Mouse (Mus musculus) adrenal gland, adult 2 months (tissue): ENCODE measurements around the gene Cdc25a. TPM values are rescaled to one million over a fixed set of nuclear protein-coding genes. Genes with fewer than 3 reads are reported as not detected.

Source experiments
- DNase-seq: peaks from one replicate; pipeline ENCODE4 v3.0.0; 2021
- long read RNA-seq: library from polyadenylated mRNA; stranded (forward); transcript quantifications from one replicate; pipeline ENCODE4 v2.0.0, GENCODE M21; 2021
- polyA plus RNA-seq: library from polyadenylated mRNA; depleted of rRNA; stranded (reverse); fragments of >200 nt; gene quantifications from 2 replicates; pipeline ENCODE4 v1.2.3, GENCODE M21; 2012; rRNA removed
- total RNA-seq, 2 experiments: library from RNA; stranded (reverse); gene quantifications; 2 replicates each; pipeline ENCODE4 v1.2.3; 2021

Gene Cdc25a
- total RNA-seq (10 to 100 TPM; 11.4 to 13.3 TPM), polyA plus RNA-seq (4.3 TPM in 2 replicates)
- long read RNA-seq, transcript Cdc25a-201 (15 exons, 3,632 nt): major isoform, 11 of 13 reads
- long read RNA-seq, partial matches to known transcripts: 1 of 13 reads
- long read RNA-seq, other reads (novel, unspliced or antisense): 1 of 13 reads

DNA sequence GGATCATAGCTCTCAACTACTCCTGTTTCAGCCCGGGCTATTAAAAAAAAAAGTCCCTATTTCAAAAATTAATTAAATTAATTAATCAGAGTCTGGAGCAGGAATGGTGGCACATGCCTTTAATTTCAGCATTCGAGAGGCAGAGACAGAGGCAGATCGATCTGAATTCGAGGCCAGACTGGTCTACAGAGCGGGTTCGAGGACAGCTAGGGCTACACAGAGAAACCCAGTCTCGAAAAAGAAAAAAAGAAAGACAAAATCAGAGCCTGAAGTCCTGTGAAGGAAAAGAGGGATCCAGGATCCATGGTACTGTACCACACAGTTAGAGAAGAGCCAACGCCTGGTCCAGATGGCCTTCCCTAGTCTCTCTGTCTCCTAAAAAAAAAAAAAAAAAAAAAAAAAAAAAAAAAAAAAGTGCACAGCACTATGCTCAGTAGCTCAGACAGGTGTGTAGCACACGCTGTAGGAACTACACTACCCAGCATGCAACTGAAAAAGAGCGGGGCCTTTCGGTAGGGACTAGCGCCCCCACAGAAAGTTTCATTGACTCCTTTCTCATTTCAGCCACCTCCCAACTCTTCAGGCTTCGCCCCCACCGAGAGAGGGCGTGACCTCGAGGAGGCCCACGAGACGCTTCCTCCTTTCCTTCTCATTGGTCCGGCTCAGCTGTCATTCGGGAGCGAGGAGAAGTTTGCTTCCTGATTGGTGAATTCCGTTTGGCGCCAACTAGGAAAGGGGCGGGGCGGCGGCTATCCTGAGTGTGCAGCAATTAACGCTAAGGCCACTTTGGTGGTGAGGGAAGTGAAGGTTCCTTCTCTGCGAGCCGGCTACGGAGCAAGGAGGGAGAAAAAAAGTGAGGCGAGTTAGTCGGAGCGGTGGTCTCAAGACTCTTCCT, at the start of gene Cdc25a:
Cdc25a (plus strand) TSS at position 783 of the 895 bp plus-strand sequence.
- DNase-seq: peak; percentile 99

DNA sequence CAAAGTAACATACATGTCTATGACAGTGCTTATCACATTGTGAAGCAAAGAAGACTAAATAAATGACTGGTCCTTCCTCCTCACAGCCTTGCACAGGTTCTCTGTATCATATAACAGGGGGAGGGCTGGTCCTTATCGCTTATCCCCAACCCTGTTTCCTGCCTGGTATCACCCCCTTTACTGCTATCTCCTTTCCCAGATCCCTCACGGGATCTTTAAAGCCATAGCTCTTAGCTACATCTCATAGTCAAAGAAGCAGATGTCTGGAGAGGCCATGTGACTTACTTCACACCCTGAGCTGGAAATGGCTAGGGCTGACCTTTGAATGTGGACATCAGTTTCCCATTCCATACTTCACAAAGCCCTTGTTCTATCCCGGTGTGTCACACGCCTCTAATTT, 49.6 kb upstream of the Cdc25a start:
- DNase-seq: no peak

DNA sequence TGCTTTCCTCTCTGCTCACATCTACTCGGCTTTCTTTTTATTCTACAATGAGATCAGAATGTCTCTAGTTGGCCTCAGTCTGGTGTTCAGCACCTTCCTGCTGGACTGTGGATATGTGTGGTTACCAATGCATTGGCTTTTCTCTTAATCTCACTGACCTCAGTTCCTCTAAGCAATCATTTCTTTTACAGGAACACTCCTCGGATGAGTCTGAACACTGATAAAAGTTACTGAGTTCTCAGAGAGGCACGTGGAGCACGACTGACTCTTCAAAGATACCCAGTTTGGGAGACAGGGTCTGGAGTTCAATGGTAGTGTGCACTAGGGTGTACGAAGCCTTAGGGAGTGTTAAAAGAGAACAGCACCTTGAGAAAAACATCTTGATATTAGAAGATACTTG, 49.2 kb upstream of the Cdc25a start:
- no peak for DNase-seq

DNA sequence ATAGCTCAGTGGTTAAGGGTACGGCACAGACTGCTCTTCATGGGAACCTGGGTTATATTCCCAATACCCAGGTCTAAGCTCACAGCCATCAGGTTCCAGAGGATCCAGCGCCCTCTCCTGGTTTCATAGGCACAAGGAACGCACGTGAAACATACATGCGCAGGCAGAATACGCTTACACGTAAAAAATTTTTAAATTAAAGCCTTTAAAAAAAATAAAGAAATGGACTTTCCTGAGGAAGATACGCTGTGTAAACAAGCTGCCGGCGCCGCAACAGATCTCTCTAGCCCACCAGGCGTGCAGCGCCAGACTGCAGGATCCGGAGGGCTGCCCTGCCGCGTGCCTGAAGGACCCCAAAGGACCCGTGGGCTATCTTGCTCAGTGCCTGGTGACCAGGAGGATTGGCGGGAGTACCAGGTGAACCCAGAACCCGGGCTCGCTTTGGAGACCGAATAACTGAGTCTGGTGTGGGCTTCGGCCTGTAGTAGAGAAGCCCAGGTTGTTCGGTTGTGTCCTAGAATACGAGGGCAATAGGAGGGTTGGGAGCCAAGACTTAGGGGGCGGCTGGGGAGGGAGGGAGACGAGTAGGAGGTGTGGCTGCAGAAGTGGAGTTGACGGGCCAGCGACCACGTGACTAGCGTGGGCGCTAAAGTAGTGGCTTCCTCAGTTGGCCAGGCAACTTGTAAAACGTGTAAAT, 42.8 kb upstream of the Cdc25a start, which contains the start of gene Nme6:
Nme6 (plus strand) TSS at position 359 of the 697 bp plus-strand sequence.
- DNase-seq: peak; percentile 92

DNA sequence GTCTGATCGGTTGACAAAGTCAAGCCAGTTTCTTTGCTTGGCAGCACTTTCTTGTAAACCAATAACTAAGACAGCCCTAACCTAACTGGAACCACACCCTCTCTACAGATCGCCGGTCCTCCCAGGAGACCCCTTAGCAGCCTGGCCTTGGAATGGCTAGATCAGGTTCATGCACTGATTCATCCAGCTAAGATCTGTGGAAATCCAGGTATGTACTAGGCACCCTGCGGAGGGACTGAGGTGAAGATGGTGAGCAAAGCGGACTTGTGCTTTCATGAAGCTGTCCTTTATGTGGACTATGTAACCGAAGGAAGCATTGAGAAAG, 42.3 kb upstream of the Cdc25a start:
- DNase-seq: no peak

DNA sequence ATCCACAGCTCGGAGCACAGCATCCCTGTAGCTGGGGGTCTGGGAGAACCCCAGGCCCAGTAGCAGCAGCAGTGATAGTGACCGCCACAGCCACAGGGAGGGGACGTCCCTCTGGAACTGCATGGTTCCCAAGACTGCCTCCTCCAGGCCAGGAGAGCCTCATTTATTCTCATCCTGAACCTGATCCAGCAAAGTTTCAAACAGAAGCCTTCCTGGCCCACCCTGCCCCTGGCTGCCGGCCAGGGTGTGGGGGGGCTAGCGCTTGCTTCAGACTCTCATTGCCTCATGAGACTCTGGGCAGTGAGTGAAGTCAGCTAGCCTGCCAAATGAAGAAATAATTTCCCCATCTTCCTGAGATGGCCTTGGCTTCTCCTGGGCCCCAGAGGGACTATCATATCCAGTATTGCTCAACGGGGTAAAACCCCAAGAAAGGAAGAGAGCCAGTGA, 26.0 kb upstream of the Cdc25a start, which contains the start of gene Camp:
Camp (minus strand) TSS at position 306 of the 447 bp plus-strand sequence.
- peak; percentile 87 for DNase-seq

DNA sequence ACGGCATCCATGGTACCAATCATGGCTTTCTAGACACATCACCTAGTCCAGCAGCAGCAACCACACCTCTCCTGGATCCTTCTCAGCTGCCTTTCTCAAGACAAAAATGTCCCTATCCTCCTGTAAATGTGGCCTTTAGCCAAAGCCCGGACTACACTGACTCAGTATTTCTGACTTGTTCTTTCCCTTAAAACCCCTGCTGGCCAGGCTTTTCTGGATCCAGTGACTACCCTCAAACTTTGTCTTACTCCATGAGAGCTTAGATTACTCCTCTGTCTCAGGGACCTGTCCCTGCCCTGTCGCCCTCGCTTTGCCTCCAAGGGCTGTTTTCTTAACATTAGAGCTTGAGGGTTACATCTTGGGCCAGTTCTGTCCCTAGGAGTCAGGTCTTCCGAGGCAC, 25.3 kb upstream of the Cdc25a start:
- DNase-seq: peak; percentile 22

DNA sequence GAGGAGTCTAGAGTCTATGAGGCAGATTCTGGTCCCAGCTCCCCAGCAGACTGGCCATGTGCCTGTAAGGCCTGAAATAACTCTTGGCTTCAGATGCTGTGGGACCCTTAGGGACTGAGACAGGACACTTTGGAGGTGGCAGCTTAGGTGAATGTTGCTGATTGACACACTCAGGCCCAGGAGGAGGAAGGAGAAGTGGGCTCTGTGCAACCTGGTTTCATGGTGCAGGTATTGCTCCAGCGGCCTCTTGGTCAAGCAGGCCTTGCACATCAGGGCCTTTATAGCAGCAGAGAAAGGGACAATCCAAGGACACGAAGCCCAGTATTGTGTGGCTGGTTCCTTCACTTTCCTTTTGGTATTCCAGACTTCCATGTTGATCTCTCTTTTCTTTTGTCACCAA, 21.0 kb upstream of the Cdc25a start:
- no peak for DNase-seq

DNA sequence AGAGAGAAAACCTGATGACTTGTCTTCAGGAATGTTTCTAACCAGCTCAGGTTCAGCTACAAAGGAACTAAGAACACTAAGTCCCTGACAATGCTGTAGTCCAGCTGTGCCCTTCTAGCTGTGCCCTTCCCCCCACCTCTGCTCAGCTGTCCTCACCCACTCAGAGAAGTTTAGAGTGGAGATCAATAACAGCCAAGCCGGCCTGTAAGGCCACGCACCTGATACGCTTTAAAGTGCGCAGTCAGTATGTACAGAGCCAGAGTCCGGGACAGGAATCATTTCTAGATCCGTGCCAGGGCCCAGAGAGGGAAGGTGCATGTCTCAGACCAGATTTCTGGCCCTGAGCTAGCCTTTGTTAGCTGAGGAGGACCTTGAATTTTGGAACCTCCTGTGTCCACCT, 19.4 kb upstream of the Cdc25a start:
- DNase-seq: no peak

DNA sequence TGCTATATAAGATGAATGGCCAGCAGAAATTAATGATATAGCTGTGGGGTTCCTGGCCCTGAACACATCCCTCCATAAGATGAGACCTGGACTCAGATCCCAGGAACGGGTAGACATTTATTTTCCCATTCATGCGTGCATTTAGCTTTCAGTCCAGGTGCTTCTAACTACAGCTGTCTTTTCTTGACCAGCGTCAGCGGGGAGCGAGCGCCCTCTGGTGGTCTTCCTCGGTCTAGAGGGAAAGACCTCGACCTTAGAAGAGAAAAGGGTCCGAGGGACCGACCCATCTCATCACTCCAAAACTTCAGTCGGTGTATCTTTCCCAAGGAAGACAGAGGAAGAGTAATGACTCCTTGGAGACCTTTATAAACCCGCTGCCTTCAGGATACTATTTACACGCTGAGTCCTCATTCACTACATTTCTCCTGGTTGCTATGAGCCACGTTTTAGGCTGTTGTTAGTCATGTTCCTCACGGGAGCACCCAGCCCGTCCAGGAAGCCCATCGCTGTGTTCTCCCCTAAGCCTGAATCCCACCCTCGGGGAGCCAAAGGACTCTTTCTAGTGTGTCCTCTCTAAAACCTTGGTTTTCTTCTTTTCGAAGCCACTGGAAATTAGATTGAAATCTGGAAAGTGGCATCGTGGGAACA, 12.9 kb upstream of the Cdc25a start:
- peak; percentile 71 for DNase-seq

DNA sequence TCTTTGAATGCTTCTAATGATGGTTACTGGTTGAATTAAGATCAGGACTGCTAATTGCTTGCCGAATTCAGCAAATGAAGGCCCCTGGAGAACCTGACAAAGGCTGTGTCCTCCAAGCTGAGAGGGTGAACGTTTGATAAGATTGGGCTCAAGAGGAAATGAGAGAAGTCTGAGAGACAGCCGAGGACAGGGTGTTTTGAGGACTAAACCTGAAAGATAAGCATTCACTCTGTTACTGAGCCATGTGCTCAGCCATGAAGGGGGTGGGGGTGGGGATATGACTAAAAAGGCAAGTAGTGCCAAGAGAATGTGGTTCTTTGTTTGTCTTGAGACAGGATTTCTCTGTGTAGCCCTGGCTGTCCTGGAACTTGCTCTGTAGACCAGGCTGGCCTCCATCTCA, 12.3 kb upstream of the Cdc25a start:
- DNase-seq: no peak

DNA sequence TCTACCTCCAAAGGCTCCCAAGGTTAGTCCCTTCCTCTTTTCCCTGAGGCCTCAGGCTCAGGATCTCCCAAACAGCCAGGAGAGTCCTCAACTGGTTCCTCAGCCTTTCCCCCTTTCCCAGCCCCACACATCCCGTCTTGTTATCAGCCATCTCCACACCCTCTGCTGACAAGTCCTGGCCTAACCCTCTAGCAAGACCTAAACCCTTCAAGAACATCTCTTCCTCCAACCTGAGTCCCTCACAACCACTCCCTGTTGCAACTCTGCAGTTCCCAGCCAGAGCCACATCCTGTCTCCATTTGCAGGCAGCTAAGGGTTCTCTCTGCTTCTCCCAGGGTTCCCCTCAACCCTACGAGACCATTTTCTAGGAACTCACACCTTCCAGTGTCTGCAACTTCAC, 9.2 kb upstream of the Cdc25a start:
- no peak for DNase-seq

DNA sequence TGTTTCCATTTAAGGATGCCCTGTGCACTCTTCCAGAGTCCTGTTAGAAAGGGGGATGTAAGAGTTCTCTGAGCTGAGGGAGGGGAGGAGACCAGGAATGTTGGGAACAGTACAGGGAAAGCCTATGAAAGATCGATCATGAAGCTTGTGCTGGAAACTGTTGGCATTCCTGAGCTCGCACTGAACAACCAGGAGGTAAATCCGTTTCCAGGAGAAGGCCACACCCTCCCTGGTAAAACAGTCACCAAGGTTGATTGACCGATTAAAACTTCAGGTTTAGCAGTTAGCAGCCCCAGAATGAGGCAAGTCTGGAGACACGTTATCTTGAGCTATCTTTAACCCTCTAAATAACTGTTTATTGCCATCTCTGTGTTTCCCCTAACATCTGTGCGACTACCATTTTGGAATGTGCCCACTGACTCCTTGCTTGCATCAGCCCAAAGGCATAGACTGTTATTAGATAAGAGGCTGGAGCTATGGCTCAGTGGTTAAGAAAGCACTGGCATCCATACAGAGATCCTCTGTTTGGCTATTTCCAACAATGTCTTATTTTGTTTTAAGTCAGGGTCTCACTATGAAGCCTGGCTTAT, 4.3 kb upstream of the Cdc25a start:
- DNase-seq: no peak

DNA sequence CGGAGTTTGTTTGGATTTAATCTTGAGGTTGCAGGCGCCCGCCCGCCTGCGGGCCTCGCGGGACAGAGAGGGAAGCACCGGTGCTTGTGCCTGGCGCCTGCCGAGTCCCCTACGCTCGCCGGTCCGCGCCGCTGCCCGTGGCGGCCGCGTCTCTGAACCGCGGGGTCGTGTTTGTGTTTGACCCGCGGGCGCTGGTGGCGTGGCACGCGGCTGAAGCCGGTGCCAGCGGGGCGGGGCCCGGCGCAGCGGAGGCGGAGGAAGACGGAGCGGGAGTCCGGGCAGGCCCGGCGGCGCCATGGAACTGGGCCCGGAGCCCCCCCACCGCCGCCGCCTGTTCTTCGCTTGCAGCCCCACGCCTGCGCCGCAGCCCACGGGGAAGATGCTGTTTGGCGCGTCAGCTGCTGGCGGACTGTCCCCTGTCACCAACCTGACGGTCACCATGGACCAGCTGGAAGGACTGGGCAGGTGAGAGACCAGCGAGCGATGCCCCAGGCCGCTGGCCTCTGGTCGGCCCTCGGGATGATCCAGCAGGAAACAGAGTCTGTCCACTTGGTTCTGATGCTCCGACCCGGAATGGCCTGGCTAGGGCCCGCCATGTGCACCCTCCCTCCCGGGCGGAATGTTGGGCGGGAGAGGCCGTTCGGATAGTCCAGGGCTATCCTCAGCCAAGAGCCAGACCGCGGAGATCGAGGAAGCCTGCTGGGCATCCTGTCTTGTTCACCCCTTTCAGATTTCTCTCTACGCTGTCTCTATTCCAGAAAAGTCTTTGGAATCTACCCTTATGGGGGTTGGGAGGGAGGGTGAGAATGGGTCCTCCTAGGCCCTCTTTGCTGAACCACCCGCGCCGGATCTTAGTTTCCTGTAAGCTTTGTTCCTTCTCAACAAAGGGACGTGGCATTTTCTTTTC, 569 bp downstream of the Cdc25a start:
- DNase-seq: peak; percentile 87

DNA sequence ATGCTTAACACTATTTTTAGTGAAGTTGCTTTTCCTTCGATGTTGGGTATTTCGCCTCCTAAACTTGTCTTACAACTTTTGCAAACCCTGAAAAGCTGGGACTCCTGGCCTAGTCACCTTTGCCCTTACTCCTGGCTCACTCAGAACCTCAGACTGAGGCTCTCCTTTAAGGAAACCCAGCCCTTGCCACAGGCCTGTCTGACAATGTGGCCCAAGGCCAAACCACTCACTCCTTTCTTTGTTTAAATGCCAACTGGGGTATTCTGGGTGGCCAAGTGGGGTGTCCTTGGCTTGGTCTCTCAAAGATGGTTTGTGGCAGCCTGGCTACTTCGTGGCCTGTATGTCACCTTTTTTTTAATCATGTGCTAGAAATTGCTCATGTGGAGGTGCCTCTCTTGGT, 1.4 kb downstream of the Cdc25a start:
- peak; percentile 81 for DNase-seq

DNA sequence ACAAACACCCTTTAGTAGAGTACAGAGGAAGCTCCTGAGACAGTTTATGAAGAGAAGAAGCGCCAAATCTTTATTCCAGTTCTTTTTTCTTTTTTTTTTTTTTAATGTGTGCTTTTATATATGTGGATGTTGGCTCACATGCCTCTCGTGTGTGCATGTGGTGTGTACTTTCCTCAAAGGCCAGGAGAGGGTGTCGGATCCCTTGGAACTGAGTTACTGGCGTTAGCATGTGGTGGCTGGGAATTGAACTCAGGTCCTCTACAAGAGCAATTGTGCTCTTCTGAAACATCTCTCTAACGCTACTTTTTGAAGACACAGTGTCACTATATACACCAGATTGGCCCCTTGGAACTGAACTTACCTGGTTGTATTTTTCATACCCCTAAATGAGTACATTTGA, 2.3 kb downstream of the Cdc25a start:
- no peak for DNase-seq

DNA sequence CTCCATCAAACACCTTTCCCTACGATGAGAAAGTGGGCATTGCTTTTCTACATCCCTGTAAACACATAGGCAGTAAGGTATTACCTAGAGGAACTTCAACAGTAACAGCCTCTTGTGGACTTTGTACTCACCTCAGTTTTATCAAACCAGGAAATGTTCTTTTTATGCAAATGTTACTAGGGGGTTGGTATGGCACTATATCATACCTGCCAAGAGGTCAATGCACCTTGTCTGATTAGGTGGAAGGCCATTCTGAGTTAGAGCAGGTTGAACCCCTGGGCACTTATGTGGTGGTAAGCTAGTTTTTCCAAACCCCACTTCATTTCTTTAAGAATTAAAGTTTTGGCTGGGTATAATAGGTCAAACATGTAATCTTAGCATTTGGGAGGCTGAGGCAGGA, 3.9 kb downstream of the Cdc25a start:
- DNase-seq: no peak

DNA sequence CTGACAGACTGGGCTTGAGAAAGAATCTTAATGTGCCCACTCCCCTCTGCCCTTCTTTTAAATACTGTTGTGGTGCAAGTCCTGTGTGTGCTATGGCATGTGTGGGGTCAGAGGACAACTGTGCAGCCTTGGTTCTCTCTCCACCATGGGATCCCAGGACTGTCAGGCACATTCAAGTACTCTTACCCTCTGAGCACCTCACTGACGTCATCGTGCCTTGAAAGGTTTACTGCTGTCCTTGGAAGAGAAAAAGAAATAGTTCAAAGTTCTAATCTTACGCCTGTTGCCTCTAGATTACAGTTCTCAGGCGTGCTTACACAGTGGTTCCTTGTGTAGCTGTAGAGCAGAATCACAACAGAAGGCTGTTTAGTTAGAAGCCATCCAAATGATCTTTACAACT, 10.9 kb downstream of the Cdc25a start:
- no peak for DNase-seq

DNA sequence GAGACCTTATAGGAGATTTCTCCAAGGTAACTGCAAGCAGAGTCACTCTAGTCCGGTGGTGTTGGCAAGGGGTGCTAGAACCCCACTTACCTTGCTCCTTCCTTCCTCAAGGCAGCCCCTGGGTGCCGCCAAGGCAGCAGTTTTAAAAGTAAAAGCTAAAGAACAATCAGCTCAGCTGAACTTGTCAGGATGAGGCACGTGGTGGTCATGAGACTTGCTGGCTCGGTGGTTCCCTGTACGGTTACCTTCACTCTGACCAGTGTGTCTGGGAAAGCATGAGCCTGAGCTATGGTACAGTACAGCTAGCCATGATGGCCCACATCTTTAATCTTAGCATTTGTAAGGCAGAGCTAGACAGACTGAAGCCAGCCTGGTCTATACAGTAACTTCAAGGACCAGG, 11.9 kb downstream of the Cdc25a start:
- no peak for DNase-seq

DNA sequence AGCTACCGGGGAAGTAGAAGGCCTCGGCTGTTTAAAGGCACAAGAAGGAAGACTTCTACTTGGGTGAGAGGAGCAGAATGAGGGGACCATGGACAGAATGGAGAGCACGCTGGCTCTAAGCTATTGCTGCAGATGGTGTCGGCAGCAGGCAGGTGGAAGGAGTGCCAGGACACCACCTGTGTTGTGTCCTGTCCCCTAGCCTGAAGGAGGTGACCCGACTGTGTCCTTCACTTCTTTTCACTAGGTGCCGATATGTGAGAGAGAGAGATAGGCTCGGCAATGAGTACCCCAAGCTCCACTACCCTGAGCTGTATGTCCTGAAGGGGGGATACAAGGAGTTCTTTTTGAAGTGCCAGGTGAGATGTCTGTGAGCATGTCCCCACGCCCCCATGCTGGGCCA, 16.1 kb downstream of the Cdc25a start:
- no peak for DNase-seq

DNA sequence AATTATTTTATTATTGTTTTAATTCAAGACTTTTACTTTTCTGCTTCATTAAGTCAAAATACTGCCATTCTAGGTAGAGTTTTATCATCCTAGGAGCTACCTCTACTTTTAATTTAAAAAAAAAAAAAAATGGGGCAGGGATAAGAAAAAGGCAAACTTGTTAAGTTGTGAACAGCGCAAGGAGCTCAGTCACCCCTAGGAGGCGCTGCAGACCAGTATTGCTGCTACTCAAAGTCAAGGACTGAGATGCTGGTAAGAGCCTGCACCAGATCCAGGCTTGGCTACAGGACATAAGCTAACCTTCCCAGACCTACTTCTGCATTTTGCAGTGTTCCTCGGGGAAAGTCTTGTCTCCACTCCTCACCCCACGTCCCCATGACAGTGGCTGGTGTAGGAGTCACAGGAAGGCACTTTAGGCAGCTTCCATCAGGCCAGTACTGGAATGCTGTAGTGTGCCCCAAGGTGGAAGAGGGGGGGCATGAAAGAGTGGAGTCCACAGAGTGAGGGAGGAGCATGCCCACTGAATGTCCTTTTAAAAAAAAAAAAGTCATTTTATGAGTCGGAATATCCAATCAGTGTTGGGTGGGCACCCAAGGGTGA, 17.4 kb downstream of the Cdc25a start:
- peak; percentile 70 for DNase-seq
